Mouse (Mus musculus) spleen, postnatal 4 days (tissue): ENCODE results near the gene Traf7.

Experiments used
- DNase-seq, 2 experiments: peaks; one replicate each; pipeline ENCODE4 v3.0.0; 2022; ENCODE audit warnings: low spot score in 2 of 2

The Traf7 gene

GRCm38 (mm10) chr17:24527723-24528559 lies at the start of gene Traf7:
TSS of gene Traf7 (minus strand) at chr17:24527938.
- DNase-seq, result peak; percentile 90

GRCm38 (mm10) chr17:24573811-24574210 lies 46.1 kb upstream of the Traf7 start:
- DNase-seq, result no peak

- DNase-seq, result no peak
Observed at GRCm38 (mm10) chr17:24572651-24573245, 45.0 kb upstream of the Traf7 start.

- no peak for DNase-seq
Observed at GRCm38 (mm10) chr17:24569837-24570236, 42.1 kb upstream of the Traf7 start.

GRCm38 (mm10) chr17:24567034-24567779 lies 39.5 kb upstream of the Traf7 start:
- DNase-seq, result peak; percentile 72 to 86

- DNase-seq, result no peak
Observed at GRCm38 (mm10) chr17:24565792-24566191, 38.1 kb upstream of the Traf7 start.

GRCm38 (mm10) chr17:24565092-24565491 lies 37.4 kb upstream of the Traf7 start:
- no peak for DNase-seq

GRCm38 (mm10) chr17:24564422-24564821 lies 36.7 kb upstream of the Traf7 start:
- no peak for DNase-seq

GRCm38 (mm10) chr17:24563638-24564037 lies 35.9 kb upstream of the Traf7 start:
- no peak for DNase-seq

GRCm38 (mm10) chr17:24561592-24561991 lies 33.9 kb upstream of the Traf7 start:
- no peak for DNase-seq

- no peak for DNase-seq
Observed at GRCm38 (mm10) chr17:24560301-24561028, 32.7 kb upstream of the Traf7 start.

- no peak for DNase-seq
Observed at GRCm38 (mm10) chr17:24559146-24559545, 31.4 kb upstream of the Traf7 start.

- DNase-seq, result no peak
Observed at GRCm38 (mm10) chr17:24558600-24559099, 30.9 kb upstream of the Traf7 start.

- DNase-seq, result no peak
Observed at GRCm38 (mm10) chr17:24557091-24557490, 29.4 kb upstream of the Traf7 start.

GRCm38 (mm10) chr17:24551050-24551444 lies 23.3 kb upstream of the Traf7 start:
- DNase-seq, result no peak

- peak; percentile 75 to 89 for DNase-seq
Observed at GRCm38 (mm10) chr17:24550416-24551049, 22.8 kb upstream of the Traf7 start.

GRCm38 (mm10) chr17:24549618-24550415 lies 22.1 kb upstream of the Traf7 start, which contains the start of gene Pkd1:
TSS of gene Pkd1 (plus strand) at chr17:24549834.
- peak; percentile 99 for DNase-seq

GRCm38 (mm10) chr17:24548921-24549617 lies 21.3 kb upstream of the Traf7 start:
- peak; percentile 71 to 82 for DNase-seq

GRCm38 (mm10) chr17:24548435-24548834 lies 20.7 kb upstream of the Traf7 start:
- DNase-seq, result no peak

- DNase-seq, result no peak
Observed at GRCm38 (mm10) chr17:24546234-24546633, 18.5 kb upstream of the Traf7 start.
